Mouse (Mus musculus): ENCODE measurements around the gene Hoxa2. TPM values are rescaled to one million over a fixed set of nuclear protein-coding genes. Genes with fewer than 3 reads are reported as not detected.

The Hoxa2 gene
- total and polyA plus RNA-seq, 3 experiments: 0.26 TPM; not detected in 2

GRCm38 (mm10) chr6:52190410-52190809, 25.8 kb upstream of the Hoxa2 start:
- TF ChIP-seq SIN3A (IDR thresholded peaks at IDR 0.05; ENCODE audit: low read length): no peak
- TF ChIP-seq MYC (IDR thresholded peaks at IDR 0.05; ENCODE audit: low read depth, low read length): no peak
- no peak for TF ChIP-seq MAZ (IDR thresholded peaks at IDR 0.05; ENCODE audit: low read depth, low read length)
- no peak for TF ChIP-seq TBP (conservative IDR thresholded peaks at IDR 0.05; ENCODE audit: low read depth, low read length)
- no peak for TF ChIP-seq JUND (conservative IDR thresholded peaks at IDR 0.05; ENCODE audit: low read depth, low read length)
- TF ChIP-seq EP300 (IDR thresholded peaks at IDR 0.05; ENCODE audit: low read length): no peak
- no peak for TF ChIP-seq E2F4 (IDR thresholded peaks at IDR 0.05; ENCODE audit: insufficient replicate concordance, low read depth, low read length)
- no peak for TF ChIP-seq ZC3H11A (IDR thresholded peaks at IDR 0.05; ENCODE audit: low read depth, low read length)
- TF ChIP-seq USF1 (IDR thresholded peaks at IDR 0.05; ENCODE audit: low read depth, low read length): no peak
- TF ChIP-seq MAFK (IDR thresholded peaks at IDR 0.05; ENCODE audit: insufficient replicate concordance, low read length): no peak
- TF ChIP-seq GABPA (IDR thresholded peaks at IDR 0.05; ENCODE audit: insufficient replicate concordance, low read depth, low read length): no peak
- no peak for TF ChIP-seq POLR2AphosphoS2 (IDR thresholded peaks at IDR 0.05; ENCODE audit: low read depth, low read length)
- TF ChIP-seq NRF1 (IDR thresholded peaks at IDR 0.05; ENCODE audit: low read depth, low read length): no peak
- no peak for TF ChIP-seq PAX5 (IDR thresholded peaks at IDR 0.05; ENCODE audit: low read length)
- DNase-seq (ENCODE audit: extremely low read depth): no peak
- Histone ChIP-seq H3K9me3 (replicated peaks; ENCODE audit: low read length) (peaks cover 5% of the 10 kb centered on the region), H3K4me3 (replicated peaks in 1 of 3; ENCODE audit: low read depth in 2 of 3, low read length in 2 of 3, poor library complexity in 1 of 3) (no peak overlapping the region), H3K36me3 (replicated peaks in 1 of 2; ENCODE audit: control insufficient read depth in 1 of 2, insufficient read depth in 1 of 2, low read length in 1 of 2) (peaks cover 0 to 2% of the 10 kb centered on the region in 2 experiments), H3K27ac (ENCODE audit: insufficient read depth, low read depth) (no peak overlapping the region), H3K9ac (ENCODE audit: insufficient read depth, low read depth) (no peak overlapping the region), H3K4me2 (ENCODE audit: insufficient read depth, low read depth, poor library complexity, severe bottlenecking) (no peak overlapping the region), H3K4me1 (ENCODE audit: control insufficient read depth in 1 of 2, insufficient read depth in 2 of 2) (peaks cover 0 to 13% of the 10 kb centered on the region in 2 experiments; a peak in 2 of 4 replicates), H3K27me3 (replicated peaks) (no peaks in the 10 kb centered on the region), H3K79me2 (replicated peaks; ENCODE audit: control insufficient read depth, extremely low read depth, insufficient read depth, poor library complexity, severe bottlenecking) (no peaks in the 10 kb centered on the region)
- in situ Hi-C loops (cut with MboI; ENCODE audit: low pct_ligation_motif_present, low pct_unique_long_range_greater_than_20kb, low sequenced_read_pairs) (no loop called here), dilution Hi-C loops (cut with MboI; ENCODE audit: extremely low pct_ligation_motif_present, extremely low pct_unique_long_range_greater_than_20kb, low sequenced_read_pairs) (no loop called here)

DNA sequence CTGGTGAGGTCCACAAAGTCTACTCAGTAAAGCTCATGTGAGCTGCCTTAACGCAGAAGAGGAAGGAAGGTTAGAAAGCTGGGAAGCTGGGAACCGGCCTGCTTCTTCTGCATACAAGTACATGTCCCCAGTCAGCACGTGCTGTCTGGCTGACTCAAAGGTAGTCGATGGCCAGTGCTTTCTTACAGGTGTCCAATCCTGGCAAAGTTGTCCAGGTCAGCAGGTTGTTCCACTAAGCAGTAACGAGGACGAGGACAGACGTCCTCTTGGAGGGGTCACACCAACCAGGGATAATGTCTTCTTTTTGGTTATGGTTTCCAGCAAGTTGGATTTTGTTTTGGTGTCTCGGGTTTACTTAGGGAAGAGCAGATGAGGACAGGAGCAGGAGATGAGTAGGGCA, 25.3 kb upstream of the Hoxa2 start:
- DNase-seq (ENCODE audit: extremely low read depth): no peak
- TF ChIP-seq MAFK (IDR thresholded peaks at IDR 0.05; ENCODE audit: insufficient replicate concordance, low read length): no peak
- TF ChIP-seq USF1 (IDR thresholded peaks at IDR 0.05; ENCODE audit: low read depth, low read length): no peak
- TF ChIP-seq ZMIZ1 (IDR thresholded peaks at IDR 0.05; ENCODE audit: low read depth, low read length): no peak
- no peak for TF ChIP-seq ELF1 (IDR thresholded peaks at IDR 0.05; ENCODE audit: low read depth, low read length)
- TF ChIP-seq POLR2AphosphoS2 (IDR thresholded peaks at IDR 0.05; ENCODE audit: low read depth, low read length): no peak
- TF ChIP-seq ZC3H11A (IDR thresholded peaks at IDR 0.05; ENCODE audit: low read depth, low read length): no peak
- no peak for TF ChIP-seq USF2 (conservative IDR thresholded peaks at IDR 0.05; ENCODE audit: low read depth, low read length)
- TF ChIP-seq ZKSCAN1 (IDR thresholded peaks at IDR 0.05; ENCODE audit: borderline replicate concordance, low read depth, low read length): no peak
- TF ChIP-seq HCFC1 (IDR thresholded peaks at IDR 0.05; ENCODE audit: low read depth, low read length): no peak
- no peak for TF ChIP-seq KAT2A (IDR thresholded peaks at IDR 0.05; ENCODE audit: insufficient replicate concordance, low read length)
- TF ChIP-seq BHLHE40 (IDR thresholded peaks at IDR 0.05; ENCODE audit: low read depth, low read length): no peak
- no peak for TF ChIP-seq CHD1 (IDR thresholded peaks at IDR 0.05; ENCODE audit: low read depth, low read length)
- TF ChIP-seq ETS1 (conservative IDR thresholded peaks at IDR 0.05; ENCODE audit: low read depth, low read length): no peak
- TF ChIP-seq PAX5 (IDR thresholded peaks at IDR 0.05; ENCODE audit: low read length): no peak
- TF ChIP-seq ZNF384 (IDR thresholded peaks at IDR 0.05; ENCODE audit: low read depth, low read length): no peak
- no peak for TF ChIP-seq MYC (IDR thresholded peaks at IDR 0.05; ENCODE audit: low read depth, low read length)
- TF ChIP-seq UBTF (IDR thresholded peaks at IDR 0.05; ENCODE audit: low read depth, low read length): no peak
- Histone ChIP-seq H3K4me2 (ENCODE audit: insufficient read depth, low read depth, poor library complexity, severe bottlenecking) (no peak overlapping the region), H3K79me2 (replicated peaks; ENCODE audit: control insufficient read depth, extremely low read depth, insufficient read depth, poor library complexity, severe bottlenecking) (no peaks in the 10 kb centered on the region), H3K4me1 (ENCODE audit: control insufficient read depth in 1 of 2, insufficient read depth in 2 of 2) (peaks cover 0 to 13% of the 10 kb centered on the region in 2 experiments; a peak in 2 of 4 replicates), H3K27ac (ENCODE audit: insufficient read depth, low read depth) (no peak overlapping the region), H3K36me3 (replicated peaks in 1 of 2; ENCODE audit: control insufficient read depth in 1 of 2, insufficient read depth in 1 of 2, low read length in 1 of 2) (peaks cover 0 to 2% of the 10 kb centered on the region in 2 experiments), H3K9me3 (replicated peaks; ENCODE audit: low read length) (peaks cover 5% of the 10 kb centered on the region), H3K4me3 (replicated peaks in 1 of 3; ENCODE audit: low read depth in 2 of 3, low read length in 2 of 3, poor library complexity in 1 of 3) (no peak overlapping the region), H3K27me3 (replicated peaks) (no peaks in the 10 kb centered on the region), H3K9ac (ENCODE audit: insufficient read depth, low read depth) (no peak overlapping the region)
- dilution Hi-C loops (cut with MboI; ENCODE audit: extremely low pct_ligation_motif_present, extremely low pct_unique_long_range_greater_than_20kb, low sequenced_read_pairs) (no loop called here), in situ Hi-C loops (cut with MboI; ENCODE audit: low pct_ligation_motif_present, low pct_unique_long_range_greater_than_20kb, low sequenced_read_pairs) (no loop called here)
